Mouse (Mus musculus) forebrain, embryonic 15.5 days (tissue): ENCODE measurements at regions not wholly inside any gene's neighbourhood (a gene's known extent, or its start where the extent isn't known, plus 50 kb on each side); places are given as distances from the start of the nearest gene placed in this dataset.

ENCODE experiments used
- ATAC-seq: fragments of 200-750 bp; cut with Nextera tagmentation; replicated peaks from 2 replicates; pipeline ENCODE4 v1.8.0; 2017; ENCODE audit warnings: mild to moderate bottlenecking, moderate TSS enrichment, moderate library complexity
- H3K27ac ChIP-seq: fragments of 300-500 bp; sonication (generic); replicated peaks from 2 replicates; pipeline ENCODE4 v1.5.1; 2015; ENCODE audit warnings: mild to moderate bottlenecking, inconsistent platforms
- H3K27me3 ChIP-seq: fragments of 300-500 bp; sonication (generic); 2 replicates; pipeline ENCODE4 v1.6.1; 2015; ENCODE audit warnings: inconsistent platforms
- H3K36me3 ChIP-seq: fragments of 300-500 bp; sonication (generic); 2 replicates; pipeline ENCODE4 v1.6.1; 2015; ENCODE audit warnings: mild to moderate bottlenecking, inconsistent platforms
- H3K4me1 ChIP-seq: fragments of 300-500 bp; sonication (generic); 2 replicates; pipeline ENCODE4 v1.6.1; 2015; ENCODE audit warnings: inconsistent platforms
- H3K4me2 ChIP-seq: fragments of 300-500 bp; sonication (generic); replicated peaks from 2 replicates; pipeline ENCODE4 v1.6.1; 2015; ENCODE audit warnings: mild to moderate bottlenecking, inconsistent platforms
- H3K4me3 ChIP-seq: fragments of 300-500 bp; sonication (generic); 2 replicates; pipeline ENCODE4 v1.5.1; 2015; ENCODE audit warnings: mild to moderate bottlenecking, inconsistent platforms
- H3K9ac ChIP-seq: fragments of 300-500 bp; sonication (generic); replicated peaks from 2 replicates; pipeline ENCODE4 v1.6.1; 2015; ENCODE audit warnings: mild to moderate bottlenecking, inconsistent platforms
- H3K9me3 ChIP-seq: fragments of 300-500 bp; sonication (generic); 2 replicates; pipeline ENCODE4 v1.6.1; 2016; ENCODE audit warnings: inconsistent platforms
- WGBS: fragments of 180-500 bp; shearing (Covaris S2); methylation state at CpG from one replicate; pipeline ENCODE4 v1.1.7; 2015; ENCODE audit warnings: mixed read lengths; 5-methylcytosine and 5-hydroxymethylcytosine counted together

DNA sequence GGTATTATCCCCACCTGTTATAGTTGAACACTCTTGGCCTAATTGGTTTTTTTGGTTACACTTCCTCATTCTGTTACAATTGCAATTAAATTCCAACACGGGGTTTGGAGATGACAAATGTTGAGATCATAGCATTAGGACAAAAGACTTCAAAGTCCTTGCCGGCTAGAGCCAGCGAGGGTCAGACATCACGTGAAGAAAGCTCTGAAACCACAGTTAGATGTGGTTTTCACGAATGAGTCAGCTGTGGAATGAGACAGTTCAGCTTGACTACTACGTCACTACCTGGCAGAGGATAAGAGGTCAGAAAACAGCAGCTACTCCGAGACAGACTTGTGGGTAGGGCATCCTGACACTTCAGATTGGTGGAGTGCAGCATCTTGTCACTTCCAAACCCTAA is 55.5 kb upstream of the Trio start:
- Histone ChIP-seq H3K27me3 (no peaks in the 10 kb centered on the region), H3K4me1 (no peaks in the 10 kb centered on the region), H3K9me3 (no peaks in the 10 kb centered on the region), H3K36me3 (no peaks in the 10 kb centered on the region), H3K27ac (no peak overlapping the region), H3K9ac (no peak overlapping the region), H3K4me3 (no peak overlapping the region), H3K4me2 (no peak overlapping the region)
- 77% methylated on average over 7 of the region's 7 CpGs for WGBS
- ATAC-seq = no peak

DNA sequence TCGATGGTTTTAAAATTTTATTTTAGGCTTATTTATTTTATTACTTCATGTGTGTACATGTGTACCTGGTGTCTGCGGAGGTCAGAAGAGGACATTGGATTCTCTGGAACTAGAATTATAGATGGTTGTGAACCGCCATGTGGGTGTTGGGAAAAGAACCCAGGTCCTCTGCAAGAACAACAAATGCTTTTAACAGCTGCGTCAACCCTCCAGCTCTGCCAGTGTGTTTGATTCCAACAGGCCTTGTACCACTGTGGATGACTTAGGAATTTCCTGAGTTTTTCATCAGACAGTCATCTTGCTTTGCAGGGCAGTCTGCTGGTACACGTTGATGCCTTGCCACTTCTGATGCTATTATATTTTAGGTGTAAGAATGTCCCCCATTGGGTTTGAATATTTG is 56.8 kb upstream of the Trio start:
- Histone ChIP-seq H3K9me3 (no peaks in the 10 kb centered on the region), H3K36me3 (no peaks in the 10 kb centered on the region), H3K9ac (no peak overlapping the region), H3K27me3 (no peaks in the 10 kb centered on the region), H3K4me1 (no peaks in the 10 kb centered on the region), H3K4me2 (no peak overlapping the region), H3K27ac (no peak overlapping the region), H3K4me3 (no peak overlapping the region)
- ATAC-seq = no peak
- 95% methylated on average over 5 of the region's 5 CpGs for WGBS

DNA sequence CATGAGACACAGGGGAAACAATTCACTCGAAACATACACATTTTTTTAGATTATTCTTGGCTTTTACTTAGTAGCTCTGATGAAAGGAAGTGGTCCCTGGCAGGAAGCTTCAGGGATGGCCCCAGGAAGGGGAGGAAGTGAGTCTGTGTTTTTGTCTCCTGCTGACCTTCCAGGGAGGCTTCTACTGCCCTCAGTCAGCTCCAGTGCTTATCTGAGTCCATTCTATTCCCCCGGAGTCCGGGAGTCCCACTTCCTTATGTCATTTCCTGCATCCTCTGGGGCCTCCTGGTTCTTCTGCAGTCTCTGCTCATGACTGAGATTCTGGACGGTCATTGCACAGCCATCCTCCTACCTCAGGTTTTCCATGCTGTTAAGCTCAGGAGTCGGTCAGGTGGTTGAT is 80.3 kb upstream of the Trio start:
- Histone ChIP-seq H3K4me2 (no peak overlapping the region), H3K4me1 (peaks cover 12% of the 10 kb centered on the region; the same call in 1 of the 2 replicates), H3K27ac (no peak overlapping the region), H3K4me3 (no peak overlapping the region), H3K36me3 (no peaks in the 10 kb centered on the region), H3K9ac (no peak overlapping the region), H3K27me3 (no peaks in the 10 kb centered on the region), H3K9me3 (no peaks in the 10 kb centered on the region)
- WGBS = 86% methylated on average over 5 of the region's 5 CpGs
- ATAC-seq = no peak

DNA sequence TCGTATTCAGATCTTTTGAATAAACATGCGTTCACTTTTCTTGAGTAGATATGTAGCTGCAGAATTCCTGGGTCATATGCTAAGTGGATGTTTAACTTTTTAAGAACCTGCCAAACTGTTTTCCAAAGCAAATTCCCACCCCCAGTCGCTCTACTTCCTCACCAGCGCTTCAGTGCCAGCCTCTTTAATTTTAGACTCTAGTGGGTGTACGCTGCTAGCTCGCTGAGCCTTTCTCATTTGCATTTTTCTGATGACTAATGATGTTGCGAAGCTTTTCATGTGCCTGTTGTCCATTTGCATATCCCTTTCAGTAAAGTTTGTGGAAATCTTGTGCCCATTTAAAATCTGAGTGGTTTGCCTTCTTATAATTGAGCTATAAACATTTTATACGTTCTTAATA is 84.3 kb upstream of the Trio start:
- Histone ChIP-seq H3K27ac (no peak overlapping the region), H3K36me3 (no peaks in the 10 kb centered on the region), H3K4me3 (no peak overlapping the region), H3K4me1 (peaks cover 12% of the 10 kb centered on the region; the same call in 1 of the 2 replicates), H3K9me3 (no peaks in the 10 kb centered on the region), H3K27me3 (no peaks in the 10 kb centered on the region), H3K9ac (no peak overlapping the region), H3K4me2 (no peak overlapping the region)
- ATAC-seq = peak; percentile 78
- 14% methylated on average over 8 of the region's 8 CpGs for WGBS

DNA sequence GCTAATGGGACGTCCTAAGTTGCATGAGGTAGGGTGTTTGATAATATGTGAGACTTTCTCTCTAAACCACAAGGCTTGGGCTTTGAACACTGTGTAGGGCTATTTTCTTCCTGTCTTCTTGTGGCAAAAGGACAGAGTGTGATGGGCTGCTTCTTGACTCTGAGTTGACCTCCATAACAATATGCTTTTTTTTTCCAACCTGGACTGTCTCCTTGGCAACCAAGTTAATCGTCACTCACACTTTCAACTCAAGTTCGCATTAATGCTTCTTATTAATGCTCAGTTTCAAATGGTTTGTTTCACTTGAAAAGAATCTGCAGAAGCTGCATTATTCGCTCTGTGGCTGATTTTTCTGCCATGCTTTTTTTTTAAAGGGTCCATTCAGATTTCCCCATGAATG is 87.8 kb upstream of the Trio start:
- peaks cover 12% of the 10 kb centered on the region; the same call in 1 of the 2 replicates for H3K4me1 ChIP-seq
- no peak for ATAC-seq

GRCm38 (mm10) chr15:28114180-28114747 is 88.6 kb upstream of the Trio start:
- 89% methylated on average over 6 of the region's 6 CpGs for WGBS
- Histone ChIP-seq H3K27me3 (no peaks in the 10 kb centered on the region), H3K27ac (no peak overlapping the region), H3K4me1 (peaks cover 12% of the 10 kb centered on the region; the same call in 1 of the 2 replicates), H3K9me3 (no peaks in the 10 kb centered on the region), H3K36me3 (no peaks in the 10 kb centered on the region), H3K9ac (no peak overlapping the region), H3K4me3 (no peak overlapping the region), H3K4me2 (no peak overlapping the region)
- ATAC-seq = no peak

More for the DNA sequence above, 87.8 kb upstream of the Trio start:
- Histone ChIP-seq H3K36me3 (no peaks in the 10 kb centered on the region), H3K4me3 (no peak overlapping the region), H3K9ac (no peak overlapping the region), H3K27me3 (no peaks in the 10 kb centered on the region), H3K9me3 (no peaks in the 10 kb centered on the region), H3K27ac (no peak overlapping the region), H3K4me2 (no peak overlapping the region)
- 41% methylated on average over 4 of the region's 4 CpGs for WGBS

GRCm38 (mm10) chr15:28126846-28127245 is 76.7 kb upstream of the Dnah5 start:
- ATAC-seq = no peak
- 75% methylated on average over 3 of the region's 3 CpGs for WGBS
- no peak overlapping the region for H3K9ac ChIP-seq

GRCm38 (mm10) chr15:28129536-28129935 is 74.0 kb upstream of the Dnah5 start:
- H3K27ac ChIP-seq = no peak overlapping the region
- WGBS = 95% methylated on average over 7 of the region's 7 CpGs
- H3K9ac ChIP-seq = no peak overlapping the region
- no peaks in the 10 kb centered on the region for H3K36me3 ChIP-seq
- no peaks in the 10 kb centered on the region for H3K9me3 ChIP-seq
- H3K4me3 ChIP-seq = no peak overlapping the region
- H3K4me1 ChIP-seq = 0 out of 2 replicates have a peak, but pooled peaks cover 2% of the 10 kb centered on the region
- H3K27me3 ChIP-seq = no peaks in the 10 kb centered on the region
- no peak for ATAC-seq
- no peak overlapping the region for H3K4me2 ChIP-seq

More at GRCm38 (mm10) chr15:28126846-28127245, 76.7 kb upstream of the Dnah5 start:
- Histone ChIP-seq H3K4me3 (no peak overlapping the region), H3K9me3 (no peaks in the 10 kb centered on the region), H3K27me3 (no peaks in the 10 kb centered on the region), H3K27ac (no peak overlapping the region), H3K36me3 (no peaks in the 10 kb centered on the region), H3K4me1 (no peaks in the 10 kb centered on the region), H3K4me2 (no peak overlapping the region)

DNA sequence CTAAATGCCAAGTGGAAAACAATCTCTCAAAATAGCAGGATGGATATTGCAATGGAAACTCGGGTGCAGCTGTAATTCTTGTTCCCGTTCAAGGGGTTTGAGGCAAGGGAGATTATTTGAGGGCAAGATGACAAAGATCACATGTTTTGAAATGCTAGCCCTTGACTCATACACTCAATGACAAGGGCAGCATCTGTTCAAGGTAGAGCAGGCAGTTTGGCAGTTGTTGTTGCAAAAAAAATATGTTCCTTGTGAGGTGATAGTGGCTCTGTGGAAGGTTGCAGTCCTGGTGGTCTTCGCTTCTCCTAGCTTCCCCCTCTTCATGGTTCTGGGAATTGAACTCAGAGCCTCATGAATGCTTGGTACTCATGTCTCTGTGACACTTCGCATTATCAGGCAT is 72.0 kb upstream of the Dnah5 start:
- no peaks in the 10 kb centered on the region for H3K36me3 ChIP-seq
- no peak for ATAC-seq
- H3K4me2 ChIP-seq = no peak overlapping the region
- H3K4me3 ChIP-seq = no peak overlapping the region
- H3K4me1 ChIP-seq = 0 out of 2 replicates have a peak, but pooled peaks cover 2% of the 10 kb centered on the region
- no peak overlapping the region for H3K27ac ChIP-seq
- no peak overlapping the region for H3K9ac ChIP-seq
- 93% methylated on average over 4 of the region's 4 CpGs for WGBS
- H3K27me3 ChIP-seq = no peaks in the 10 kb centered on the region
- no peaks in the 10 kb centered on the region for H3K9me3 ChIP-seq

DNA sequence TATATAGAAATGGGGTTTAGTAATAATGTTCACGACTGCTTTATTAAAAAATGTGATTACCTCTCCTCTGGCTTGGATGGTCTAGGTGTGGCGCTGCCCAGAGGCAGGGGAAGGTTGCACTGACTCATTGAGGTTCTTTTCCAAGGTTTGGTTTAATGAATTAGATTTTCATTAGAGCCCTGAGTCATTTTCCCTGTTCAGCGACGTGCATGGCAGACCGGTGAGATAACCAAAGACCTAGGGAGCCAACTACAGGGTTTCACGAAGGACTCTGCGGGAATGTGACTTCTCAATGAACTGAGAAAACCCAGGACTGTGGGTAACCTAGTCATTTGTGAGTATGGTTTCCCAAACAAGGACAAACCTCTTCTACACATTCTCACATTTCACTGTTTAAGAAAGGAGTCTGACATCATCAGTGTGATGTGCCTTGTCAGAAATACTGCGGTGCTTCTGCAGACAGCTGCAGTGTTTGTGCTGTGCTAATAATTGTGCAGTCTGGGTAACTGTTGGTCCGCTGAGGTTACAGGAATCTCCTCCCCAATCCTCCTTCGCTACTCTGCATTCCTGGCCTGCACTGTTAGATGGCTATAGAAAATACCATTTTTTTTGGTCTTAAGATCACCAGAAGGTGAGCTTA is 70.3 kb upstream of the Dnah5 start:
- no peak for ATAC-seq
- Histone ChIP-seq H3K4me3 (no peak overlapping the region), H3K4me1 (0 out of 2 replicates have a peak, but pooled peaks cover 2% of the 10 kb centered on the region), H3K9ac (no peak overlapping the region), H3K27ac (no peak overlapping the region), H3K4me2 (no peak overlapping the region), H3K36me3 (no peaks in the 10 kb centered on the region), H3K9me3 (no peaks in the 10 kb centered on the region), H3K27me3 (no peaks in the 10 kb centered on the region)
- WGBS = 64% methylated on average over 10 of the region's 10 CpGs

DNA sequence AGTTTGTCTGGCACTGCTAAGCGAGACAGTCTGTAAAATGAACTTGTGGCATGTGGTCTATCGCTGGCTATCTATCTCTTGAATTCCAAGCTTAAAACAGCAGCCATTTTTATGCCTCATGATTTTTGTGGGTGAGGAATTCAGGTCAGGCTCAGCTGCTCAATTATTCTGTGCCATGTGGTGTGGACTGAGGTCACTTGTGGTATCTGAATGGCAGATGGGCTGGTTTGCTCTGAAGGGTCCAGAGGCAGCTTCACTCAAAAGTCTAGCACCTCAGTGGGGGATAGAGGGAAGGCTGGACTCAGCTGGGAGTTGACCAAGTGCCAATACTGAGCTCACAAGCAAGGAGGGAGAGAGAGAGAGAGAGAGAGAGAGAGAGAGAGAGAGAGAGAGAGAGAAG is 69.3 kb upstream of the Dnah5 start:
- ATAC-seq = 0 out of 2 replicates have a peak, but pooled peaks have one; percentile 61
- H3K27me3 ChIP-seq = no peaks in the 10 kb centered on the region
- H3K9me3 ChIP-seq = no peaks in the 10 kb centered on the region
- H3K4me1 ChIP-seq = 0 out of 2 replicates have a peak, but pooled peaks cover 2% of the 10 kb centered on the region
- H3K27ac ChIP-seq = no peak overlapping the region
- no peak overlapping the region for H3K4me3 ChIP-seq
- WGBS = 53% methylated on average over 2 of the region's 2 CpGs
- no peak overlapping the region for H3K9ac ChIP-seq
- no peaks in the 10 kb centered on the region for H3K36me3 ChIP-seq
- H3K4me2 ChIP-seq = no peak overlapping the region

DNA sequence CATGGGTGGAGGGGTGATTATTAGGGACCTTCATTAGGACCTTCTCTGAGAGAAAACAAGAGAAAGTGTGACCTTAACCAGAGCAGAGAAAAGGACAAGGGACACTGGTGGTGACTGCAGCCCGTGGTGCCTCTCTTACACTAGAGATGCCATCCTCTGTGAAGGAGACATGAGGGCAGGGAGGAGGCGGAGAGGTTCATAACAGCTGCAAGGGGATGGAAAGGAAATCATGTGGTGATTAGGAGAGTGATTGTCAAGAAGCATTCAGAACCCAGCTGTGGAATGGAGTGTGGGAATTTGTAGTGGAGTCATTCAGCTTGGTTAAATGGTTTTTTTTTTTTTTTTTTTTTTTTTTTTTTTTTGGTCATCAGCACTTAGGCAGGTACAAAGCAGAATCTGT is 64.7 kb upstream of the Dnah5 start:
- no peak for ATAC-seq
- WGBS = 79% methylated on average over 2 of the region's 2 CpGs

GRCm38 (mm10) chr15:28140301-28140700 is 63.3 kb upstream of the Dnah5 start:
- no peaks in the 10 kb centered on the region for H3K27me3 ChIP-seq
- H3K4me2 ChIP-seq = no peak overlapping the region
- H3K27ac ChIP-seq = no peak overlapping the region
- H3K9ac ChIP-seq = no peak overlapping the region
- no peak for ATAC-seq
- H3K4me3 ChIP-seq = no peak overlapping the region
- no peaks in the 10 kb centered on the region for H3K4me1 ChIP-seq
- WGBS = 86% methylated on average over 8 of the region's 8 CpGs
- no peaks in the 10 kb centered on the region for H3K36me3 ChIP-seq
- H3K9me3 ChIP-seq = no peaks in the 10 kb centered on the region

More for the DNA sequence above, 64.7 kb upstream of the Dnah5 start:
- no peaks in the 10 kb centered on the region for H3K4me1 ChIP-seq
- H3K27me3 ChIP-seq = no peaks in the 10 kb centered on the region
- no peak overlapping the region for H3K9ac ChIP-seq
- H3K4me2 ChIP-seq = no peak overlapping the region
- no peaks in the 10 kb centered on the region for H3K36me3 ChIP-seq
- no peak overlapping the region for H3K27ac ChIP-seq
- no peak overlapping the region for H3K4me3 ChIP-seq
- H3K9me3 ChIP-seq = no peaks in the 10 kb centered on the region
